Mouse (Mus musculus): Measurements from ENCODE around the gene Ube2k.
A peak's percentile ranks its signal among the peaks of the same experiment; 100 is the strongest.

Ube2k gene

GRCm38 (mm10) chr5:65538121-65538520 lies 1.1 kb downstream of the Ube2k start:
- DNase-seq (ENCODE audit: low spot score): no peak

GRCm38 (mm10) chr5:65538829-65539228 lies 1.8 kb downstream of the Ube2k start:
- no peak for DNase-seq (ENCODE audit: low spot score)

GRCm38 (mm10) chr5:65539786-65540185 lies 2.8 kb downstream of the Ube2k start:
- no peak for DNase-seq (ENCODE audit: low spot score)

- no peak for DNase-seq (ENCODE audit: low spot score)
These were observed 4.9 kb downstream of the Ube2k start for GRCm38 (mm10) chr5:65541889-65542288.

- DNase-seq (ENCODE audit: low spot score): no peak
These were observed 6.5 kb downstream of the Ube2k start for GRCm38 (mm10) chr5:65543491-65543890.

GRCm38 (mm10) chr5:65544616-65545015 lies 7.6 kb downstream of the Ube2k start:
- no peak for DNase-seq (ENCODE audit: low spot score)

- no peak for DNase-seq (ENCODE audit: low spot score)
These were observed 12.6 kb downstream of the Ube2k start for GRCm38 (mm10) chr5:65549677-65550076.

- no peak for DNase-seq (ENCODE audit: low spot score)
These were observed 20.1 kb downstream of the Ube2k start for GRCm38 (mm10) chr5:65557109-65557508.

GRCm38 (mm10) chr5:65561125-65561893 lies 24.3 kb downstream of the Ube2k start:
- DNase-seq (ENCODE audit: low spot score): peak; percentile 4

GRCm38 (mm10) chr5:65565486-65565885 lies 28.5 kb downstream of the Ube2k start:
- no peak for DNase-seq (ENCODE audit: low spot score)

- DNase-seq (ENCODE audit: low spot score): no peak
These were observed 37.8 kb downstream of the Ube2k start for GRCm38 (mm10) chr5:65574876-65575275.

- DNase-seq (ENCODE audit: low spot score): no peak
These were observed 38.9 kb downstream of the Ube2k start for GRCm38 (mm10) chr5:65575896-65576295.

GRCm38 (mm10) chr5:65578545-65578944 lies 41.5 kb downstream of the Ube2k start:
- DNase-seq (ENCODE audit: low spot score): no peak

GRCm38 (mm10) chr5:65586291-65586690 lies 49.3 kb downstream of the Ube2k start:
- no peak for DNase-seq (ENCODE audit: low spot score)

GRCm38 (mm10) chr5:65590199-65590598 lies 53.2 kb downstream of the Ube2k start:
- DNase-seq (ENCODE audit: low spot score): no peak

- DNase-seq (ENCODE audit: low spot score): no peak
These were observed 55.4 kb downstream of the Ube2k start for GRCm38 (mm10) chr5:65592421-65592820.

GRCm38 (mm10) chr5:65599681-65600080 lies 62.6 kb downstream of the Ube2k start:
- DNase-seq (ENCODE audit: low spot score): no peak

- no peak for DNase-seq (ENCODE audit: low spot score)
These were observed 69.8 kb downstream of the Ube2k start for GRCm38 (mm10) chr5:65606820-65607219.

GRCm38 (mm10) chr5:65609769-65610168 lies 72.7 kb downstream of the Ube2k start:
- DNase-seq (ENCODE audit: low spot score): no peak

- DNase-seq (ENCODE audit: low spot score): no peak
These were observed 73.5 kb downstream of the Ube2k start for GRCm38 (mm10) chr5:65610541-65610940.

GRCm38 (mm10) chr5:65613152-65613924 lies 76.3 kb downstream of the Ube2k start:
- DNase-seq (ENCODE audit: low spot score): no peak

- DNase-seq (ENCODE audit: low spot score): no peak
These were observed 87.3 kb downstream of the Ube2k start for GRCm38 (mm10) chr5:65624340-65624739.

- DNase-seq (ENCODE audit: low spot score): no peak
These were observed 101.9 kb downstream of the Ube2k start for GRCm38 (mm10) chr5:65638896-65639295.
